Mouse (Mus musculus) small intestine, adult 2 months (tissue): ENCODE data around the gene Zfp991.
"Not testable (repeated sequence)": the region's sequence is repeated elsewhere in the genome, so short reads cannot be mapped to it uniquely, and the experiment has no call there.

ENCODE experiments used
- CTCF ChIP-seq: fragments of 200-500 bp; IDR thresholded peaks from 2 replicates; pipeline ENCODE4 v1.5.1; 2012; ENCODE audit warnings: low read depth, mild to moderate bottlenecking, control low read depth, inconsistent platforms, low read length, moderate library complexity, mixed read lengths; ENCODE audit not compliant: insufficient replicate concordance, insufficient read length; ENCODE audit errors: extremely low read depth
- POLR2A ChIP-seq: fragments of 200-500 bp; IDR thresholded peaks from 2 replicates; pipeline ENCODE4 v1.6.1; 2012; ENCODE audit warnings: low read depth, mild to moderate bottlenecking, control low read depth, inconsistent platforms, low read length, moderate library complexity

GRCm38 (mm10) chr4:147126435-147126834 is 5.4 kb upstream of the Zfp991 start:
- not testable (repeated sequence) for TF ChIP-seq CTCF, POLR2A
